Mouse (Mus musculus) liver, postnatal 0 days (tissue): Measurements from ENCODE around the gene Tmem235. TPM values are rescaled to one million over a fixed set of nuclear protein-coding genes. Genes with fewer than 3 reads are reported as not detected.
"Not testable (repeated sequence)": the region's sequence is repeated elsewhere in the genome, so short reads cannot be mapped to it uniquely, and the experiment has no call there.

Source experiments
- ATAC-seq: fragments of 200-750 bp; cut with Nextera tagmentation; 2 replicates; pipeline ENCODE4 v1.8.0; 2017; ENCODE audit warnings: mild to moderate bottlenecking, moderate library complexity
- DNase-seq: peaks from one replicate; pipeline ENCODE4 v3.0.0-alpha.2; 2016
- H3K27ac ChIP-seq: fragments of 300-500 bp; sonication (generic); 2 replicates; pipeline ENCODE4 v1.5.1; 2014; ENCODE audit warnings: antibody characterized with exemption, moderate library complexity, mild to moderate bottlenecking, low read depth
- H3K27me3 ChIP-seq: fragments of 300-500 bp; sonication (generic); 2 replicates; pipeline ENCODE4 v1.6.1; 2014; ENCODE audit warnings: low read length, control low read depth, mixed read lengths; ENCODE audit not compliant: insufficient read depth
- H3K36me3 ChIP-seq: fragments of 300-500 bp; sonication (generic); replicated peaks from 2 replicates; pipeline ENCODE4 v1.6.1; 2014; ENCODE audit warnings: mild to moderate bottlenecking, control low read depth, low read length, moderate library complexity, mixed read lengths; ENCODE audit not compliant: insufficient read depth
- H3K4me1 ChIP-seq: fragments of 300-500 bp; sonication (generic); 2 replicates; pipeline ENCODE4 v1.6.1; 2014; ENCODE audit warnings: antibody characterized with exemption, mild to moderate bottlenecking, control low read depth; ENCODE audit not compliant: insufficient read depth
- H3K4me2 ChIP-seq: fragments of 300-500 bp; sonication (generic); 2 replicates; pipeline ENCODE4 v1.6.1; 2014; ENCODE audit warnings: low read depth, mild to moderate bottlenecking, low read length, moderate library complexity, mixed read lengths
- H3K4me3 ChIP-seq: fragments of 300-500 bp; sonication (generic); 2 replicates; pipeline ENCODE4 v1.5.1; 2014; ENCODE audit warnings: low read depth, low read length
- H3K9ac ChIP-seq: fragments of 300-500 bp; sonication (generic); replicated peaks from 2 replicates; pipeline ENCODE4 v1.6.1; 2014; ENCODE audit warnings: mild to moderate bottlenecking, moderate library complexity
- H3K9me3 ChIP-seq: fragments of 300-500 bp; sonication (generic); 2 replicates; pipeline ENCODE4 v1.6.1; 2016; ENCODE audit warnings: mild to moderate bottlenecking, control low read depth, low read length, mixed read lengths
- CTCF ChIP-seq: sonication (generic); IDR thresholded peaks from 2 replicates; pipeline ENCODE4 v1.5.1; 2016; ENCODE audit warnings: antibody characterized with exemption, low read depth
- EP300 ChIP-seq: IDR thresholded peaks from 2 replicates; pipeline ENCODE4 v1.6.1; 2016; ENCODE audit warnings: antibody characterized with exemption, low read depth, mild to moderate bottlenecking
- WGBS: fragments of 180-500 bp; shearing (Covaris S2); extraction: QIAGEN DNeasy Blood & Tissue Kit; methylation state at CpG from one replicate; pipeline ENCODE4 v1.1.7; 2014; ENCODE audit not compliant: insufficient replicate concordance; 5-methylcytosine and 5-hydroxymethylcytosine counted together
- polyA plus RNA-seq: library from polyadenylated mRNA; unstranded; fragments of >200 nt; fragmentation: Nextera tagmentation; extraction: Ambion mirVana; gene quantifications from 2 replicates; pipeline ENCODE4 v1.2.1, GENCODE M21; 2015

The Tmem235 gene
- polyA plus RNA-seq, 1 experiment from 2014 or later: not detected

- ATAC-seq: peak; percentile 20
- peak overlapping the region; percentile 91 for H3K9ac ChIP-seq
- H3K36me3 ChIP-seq: 0 out of 2 replicates have a peak, but pooled peaks cover 3% of the 10 kb centered on the region
- H3K4me1 ChIP-seq: peaks cover 79% of the 10 kb centered on the region
- DNase-seq: peak; percentile 60
- TF ChIP-seq EP300: peak; percentile 50; the same call in 1 of the 2 replicates
- no peak for TF ChIP-seq CTCF
- no peaks in the 10 kb centered on the region for H3K27me3 ChIP-seq
- peak overlapping the region; percentile 98 for H3K27ac ChIP-seq
- WGBS: 22% methylated on average over 9 of the region's 9 CpGs
- no peaks in the 10 kb centered on the region for H3K9me3 ChIP-seq
- H3K4me3 ChIP-seq: no peak overlapping the region
- peak overlapping the region; percentile 94 for H3K4me2 ChIP-seq
These were observed 31.5 kb upstream of the Tmem235 start for GRCm38 (mm10) chr11:117828888-117829604.

- Histone ChIP-seq H3K9ac (peak overlapping the region; percentile 91), H3K27ac (peak overlapping the region; percentile 98), H3K27me3 (no peaks in the 10 kb centered on the region), H3K4me3 (no peak overlapping the region), H3K4me1 (peaks cover 75% of the 10 kb centered on the region), H3K4me2 (peak overlapping the region; percentile 94), H3K36me3 (no peaks in the 10 kb centered on the region), H3K9me3 (no peaks in the 10 kb centered on the region)
- DNase-seq (peak; percentile 65), ATAC-seq (peak; percentile 5; the same call in 1 of the 2 replicates)
- 46% methylated on average over 2 of the region's 2 CpGs for WGBS
- TF ChIP-seq CTCF (no peak), EP300 (no peak)
These were observed 30.8 kb upstream of the Tmem235 start for GRCm38 (mm10) chr11:117829671-117830215.

GRCm38 (mm10) chr11:117830401-117830800, 30.2 kb upstream of the Tmem235 start:
- TF ChIP-seq CTCF (peak; percentile 28; the same call in 1 of the 2 replicates), EP300 (peak; percentile 96)
- Histone ChIP-seq H3K27me3 (no peaks in the 10 kb centered on the region), H3K9me3 (no peaks in the 10 kb centered on the region), H3K4me2 (peak overlapping the region; percentile 94), H3K4me3 (peak overlapping the region; percentile 22), H3K9ac (peak overlapping the region; percentile 91), H3K4me1 (peaks cover 73% of the 10 kb centered on the region), H3K27ac (peak overlapping the region; percentile 98), H3K36me3 (no peaks in the 10 kb centered on the region)
- WGBS: 24% methylated on average over 9 of the region's 9 CpGs
- DNase-seq: peak; percentile 90
- ATAC-seq: peak; percentile 65

GRCm38 (mm10) chr11:117832086-117832969, 28.2 kb upstream of the Tmem235 start:
- Histone ChIP-seq H3K27me3 (no peaks in the 10 kb centered on the region), H3K4me1 (peaks cover 70% of the 10 kb centered on the region), H3K9me3 (no peaks in the 10 kb centered on the region), H3K4me2 (peak overlapping the region; percentile 94), H3K4me3 (peak overlapping the region; percentile 42), H3K27ac (peak overlapping the region; percentile 98), H3K9ac (peak overlapping the region; percentile 55), H3K36me3 (no peaks in the 10 kb centered on the region)
- peak; percentile 97 for TF ChIP-seq CTCF
- 0 out of 2 replicates have a peak, but pooled peaks have one; percentile 28 for TF ChIP-seq EP300
- 18% methylated on average over 28 of the region's 28 CpGs for WGBS
- DNase-seq: peak; percentile 95
- peak; percentile 49 for ATAC-seq

- H3K4me2 ChIP-seq, H3K36me3 ChIP-seq, H3K9ac ChIP-seq, H3K27me3 ChIP-seq, H3K4me3 ChIP-seq, ATAC-seq, DNase-seq, H3K9me3 ChIP-seq: not testable (repeated sequence)
- WGBS: 87% methylated on average over 4 of the region's 6 CpGs
- Histone ChIP-seq H3K27ac (peak overlapping the region; percentile 98), H3K4me1 (peaks cover 68% of the 10 kb centered on the region)
These were observed 27.0 kb upstream of the Tmem235 start for GRCm38 (mm10) chr11:117833509-117833908.

GRCm38 (mm10) chr11:117834086-117834485, 26.5 kb upstream of the Tmem235 start:
- Histone ChIP-seq H3K36me3 (no peaks in the 10 kb centered on the region), H3K27ac (peak overlapping the region; percentile 83), H3K4me2 (no peak overlapping the region), H3K27me3 (no peaks in the 10 kb centered on the region), H3K9me3 (no peaks in the 10 kb centered on the region), H3K4me1 (peaks cover 66% of the 10 kb centered on the region), H3K4me3 (no peak overlapping the region), H3K9ac (no peak overlapping the region)
- DNase-seq (no peak), ATAC-seq (no peak)
- 74% methylated on average over 8 of the region's 8 CpGs for WGBS
- peak; percentile 46; the same call in 1 of the 2 replicates for TF ChIP-seq EP300
- TF ChIP-seq CTCF: no peak
